Mouse (Mus musculus) embryonic fibroblast, embryonic 13.5 days (primary cell): ENCODE measurements around the gene Phldb2.

Source experiments
- CTCF ChIP-seq: IDR thresholded peaks from 2 replicates; pipeline ENCODE4 v1.5.1; 2011; ENCODE audit warnings: mild to moderate bottlenecking, control low read depth, low read length, moderate library complexity, borderline replicate concordance; ENCODE audit not compliant: insufficient read depth
- POLR2A ChIP-seq: IDR thresholded peaks from 2 replicates; pipeline ENCODE4 v1.6.1; 2011; ENCODE audit warnings: low read depth, mild to moderate bottlenecking, control low read depth, low read length, moderate library complexity

DNA sequence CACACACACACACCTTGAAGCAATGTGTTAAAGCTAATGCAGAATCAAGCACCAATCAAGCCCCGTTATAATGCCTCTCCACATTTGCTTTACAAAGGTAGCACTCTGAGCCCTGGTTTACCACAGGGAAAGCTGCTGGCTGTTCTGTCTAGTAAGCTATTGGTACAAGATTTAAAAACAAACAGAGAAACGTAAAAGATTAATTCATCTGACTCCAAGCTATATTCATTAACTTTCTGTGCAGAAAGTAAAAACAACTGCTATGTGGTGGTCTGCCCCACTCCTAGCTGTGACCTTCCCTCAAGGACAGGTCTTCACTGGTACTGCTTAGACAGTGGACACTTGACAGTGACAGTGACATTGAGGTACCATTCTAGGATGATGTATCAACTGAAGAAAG is 69.2 kb downstream of the Phldb2 start:
- TF ChIP-seq POLR2A: no peak
- TF ChIP-seq CTCF: no peak
